Mouse (Mus musculus) natural killer cell, adult 2 months (primary cell): ENCODE measurements around the gene Gpc5.

Source experiments
- DNase-seq, 2 experiments: peaks; one replicate each; pipeline ENCODE4 v3.0.0; 2022; ENCODE audit warnings: low spot score in 2 of 2

Gene Gpc5

DNA sequence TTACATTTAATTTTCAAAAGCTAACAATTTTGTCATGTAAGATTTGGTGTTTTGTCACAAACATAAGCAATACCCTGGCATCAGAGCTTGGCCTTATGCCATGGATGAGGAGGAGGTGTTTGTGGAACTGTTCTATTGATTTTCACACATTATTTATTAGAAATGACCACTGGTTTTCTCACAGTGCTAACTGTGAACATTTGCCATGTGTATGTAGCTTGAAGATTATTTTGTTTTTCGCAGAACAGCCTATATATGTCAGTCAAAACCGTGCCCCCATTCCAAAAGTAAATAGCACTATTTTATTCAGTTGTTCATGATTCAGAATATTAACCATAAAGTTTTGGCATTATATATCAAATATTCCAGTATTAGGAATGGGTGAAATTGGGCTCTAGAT lies 1216.5 kb downstream of the Gpc5 start:
- no peak for DNase-seq

DNA sequence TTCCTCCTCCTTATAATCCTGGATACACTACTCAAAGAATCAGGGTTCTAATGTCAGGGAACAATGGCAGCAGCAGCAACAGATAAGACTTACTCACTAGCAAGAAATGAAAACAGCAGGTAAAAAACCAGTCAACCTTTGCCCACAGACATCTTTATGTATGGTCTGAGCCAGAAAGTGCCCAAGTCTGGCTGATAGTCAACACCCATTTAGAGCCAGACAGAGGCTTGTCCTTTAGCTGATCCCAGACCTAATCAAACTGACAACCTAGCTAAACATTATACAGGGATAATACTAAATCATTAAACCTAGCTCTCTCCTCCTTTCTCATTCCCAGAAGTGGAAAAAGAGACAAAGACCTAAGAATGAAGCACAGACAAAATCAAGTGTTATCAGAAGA lies 1225.5 kb downstream of the Gpc5 start:
- no peak for DNase-seq

DNA sequence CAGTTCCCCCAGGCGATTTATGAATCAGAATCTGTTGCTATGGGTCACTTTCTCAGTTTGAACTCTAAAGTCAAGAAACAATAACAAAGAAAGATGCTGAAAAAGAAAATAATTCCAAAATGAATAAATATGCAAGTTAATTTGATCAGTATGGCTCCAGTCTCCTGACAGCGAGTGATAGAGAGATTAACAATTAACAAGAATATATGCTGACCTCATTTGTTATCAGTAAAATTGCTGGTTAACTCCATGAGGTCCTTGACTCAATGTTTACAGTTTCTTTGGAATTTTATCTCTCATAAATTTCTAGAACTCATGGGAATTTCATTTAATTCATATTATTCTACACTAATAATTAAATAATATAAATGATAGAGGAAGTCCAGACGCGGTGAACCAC lies 1244.2 kb downstream of the Gpc5 start:
- no peak for DNase-seq

DNA sequence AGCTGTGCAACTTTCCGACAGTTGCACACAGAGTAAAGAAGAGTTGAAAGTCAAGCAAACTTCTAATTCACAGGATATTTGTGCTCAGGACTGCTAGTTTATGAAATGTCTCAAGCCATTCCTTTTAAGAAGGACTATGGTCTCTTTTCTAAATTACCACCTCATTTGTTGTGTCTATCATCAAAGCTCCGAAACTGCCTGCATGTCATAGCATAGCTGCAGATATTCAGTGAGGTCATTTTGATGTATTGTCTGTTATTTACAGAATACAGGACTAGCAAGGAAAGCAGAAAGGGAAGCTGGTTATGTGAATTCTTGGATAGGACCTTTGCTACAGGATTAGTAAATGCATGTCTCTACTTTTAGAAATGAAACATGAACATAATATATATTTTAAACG lies 1246.4 kb downstream of the Gpc5 start:
- DNase-seq: no peak

DNA sequence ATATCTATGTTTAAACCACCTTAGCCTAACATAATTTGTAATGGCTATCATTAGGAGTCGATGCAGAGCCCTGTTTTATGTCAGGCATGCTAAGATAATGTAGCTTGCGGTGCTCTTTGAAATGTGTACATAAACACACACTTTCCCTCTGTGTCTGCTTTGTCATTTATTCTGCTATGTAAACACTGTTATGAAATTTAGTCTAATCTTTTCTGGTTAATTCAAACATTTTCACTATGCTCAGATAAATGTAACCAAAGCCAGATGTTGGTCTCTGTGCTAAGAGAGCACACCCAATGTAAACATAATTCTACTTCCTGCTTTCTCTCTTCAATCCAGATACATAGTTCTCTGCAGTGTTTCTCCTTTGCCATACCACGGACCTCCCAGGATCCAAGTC lies 1256.5 kb downstream of the Gpc5 start:
- DNase-seq: no peak

DNA sequence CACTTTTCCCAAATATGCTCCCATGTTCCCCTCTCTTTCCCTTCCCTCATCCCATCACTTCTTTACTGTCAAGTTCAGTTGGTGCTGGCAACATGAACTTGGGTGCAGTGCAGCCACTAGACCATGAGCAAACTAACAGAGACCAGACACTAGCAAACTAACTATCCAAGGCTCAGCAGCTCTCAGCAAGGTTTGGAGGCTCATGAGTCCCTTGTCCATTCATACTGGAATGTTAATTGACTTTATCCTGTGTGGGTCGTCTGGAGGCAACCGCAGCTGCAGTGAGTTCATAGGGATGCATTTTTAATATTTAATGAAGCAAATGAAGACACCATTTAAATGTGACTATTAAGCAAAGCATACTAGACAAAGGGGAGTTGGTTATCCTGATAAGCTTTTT lies 1292.6 kb downstream of the Gpc5 start:
- DNase-seq: no peak

DNA sequence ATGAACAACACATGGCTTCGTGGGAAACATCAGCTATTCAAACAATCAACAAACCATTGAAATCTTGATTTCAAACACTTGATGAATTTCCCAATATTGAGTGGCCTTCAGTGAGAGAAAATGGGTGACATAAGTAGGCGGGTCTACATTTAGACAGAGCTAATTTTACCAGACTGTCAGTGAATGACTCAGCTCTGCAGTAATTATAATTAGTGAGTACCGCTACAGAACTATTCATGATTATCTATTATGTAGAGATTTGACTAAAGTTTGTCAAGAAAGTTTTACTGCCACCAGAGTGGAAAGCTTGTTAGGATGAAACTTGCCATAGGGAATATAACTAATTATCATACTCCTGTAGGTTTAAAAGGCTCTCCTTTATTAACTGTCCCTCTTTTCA lies 1323.5 kb downstream of the Gpc5 start:
- no peak for DNase-seq

DNA sequence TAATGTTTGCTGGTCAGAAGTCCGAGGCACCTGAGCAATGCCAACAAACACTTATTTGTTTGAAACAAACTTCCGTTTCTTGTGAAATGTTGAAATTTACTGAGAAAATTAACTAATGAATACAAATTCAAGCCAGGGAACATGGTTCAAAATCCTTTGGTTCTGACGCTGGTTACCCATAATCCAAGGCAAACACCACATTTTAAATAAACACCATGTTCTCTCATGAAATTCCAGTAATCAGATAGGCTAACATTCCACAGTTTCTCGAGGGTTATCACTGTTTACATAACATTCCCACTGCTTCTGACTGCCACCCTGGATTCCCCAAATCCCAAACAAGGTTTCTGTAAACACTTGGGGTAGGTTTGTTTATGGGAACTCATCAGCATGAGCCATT lies 1356.2 kb downstream of the Gpc5 start:
- no peak for DNase-seq

DNA sequence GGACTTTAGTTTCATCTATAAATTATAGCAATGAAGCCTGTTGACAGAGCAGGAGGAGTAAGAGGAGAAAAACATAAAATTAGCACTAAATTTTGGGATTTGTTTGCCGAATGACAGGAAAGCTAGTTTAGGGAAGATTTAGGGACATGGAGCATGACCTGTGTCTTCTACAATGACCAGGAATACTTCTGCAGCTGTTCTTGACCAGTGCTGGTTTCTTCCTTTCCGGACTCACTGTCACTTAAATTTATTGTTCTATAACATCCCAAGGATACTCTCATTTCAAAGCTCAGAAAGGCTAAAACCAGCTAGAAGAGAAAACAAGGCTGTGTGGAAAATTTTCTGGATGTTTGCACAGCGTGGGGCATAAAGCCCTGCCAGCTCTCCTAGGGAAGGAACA lies 1361.3 kb downstream of the Gpc5 start:
- no peak for DNase-seq

DNA sequence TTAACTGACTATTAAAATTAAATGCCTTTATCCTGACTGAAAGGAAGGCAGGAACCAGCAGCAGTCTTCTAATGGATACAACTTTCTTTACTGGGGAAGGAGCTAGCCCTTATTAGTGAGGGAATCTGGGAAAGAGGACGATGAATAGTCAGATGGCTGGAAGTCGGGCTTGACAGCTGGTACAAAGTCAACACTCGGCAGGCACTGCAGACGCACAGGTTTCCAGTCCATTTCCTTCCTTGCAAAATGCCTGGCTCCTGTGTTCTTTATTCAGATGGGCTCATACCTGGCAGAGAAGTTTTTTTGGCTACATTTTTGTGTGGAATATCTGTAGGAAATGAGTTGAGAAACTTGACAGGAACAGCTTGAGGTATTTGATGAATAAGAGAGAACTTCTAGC lies 1364.2 kb downstream of the Gpc5 start:
- no peak for DNase-seq

DNA sequence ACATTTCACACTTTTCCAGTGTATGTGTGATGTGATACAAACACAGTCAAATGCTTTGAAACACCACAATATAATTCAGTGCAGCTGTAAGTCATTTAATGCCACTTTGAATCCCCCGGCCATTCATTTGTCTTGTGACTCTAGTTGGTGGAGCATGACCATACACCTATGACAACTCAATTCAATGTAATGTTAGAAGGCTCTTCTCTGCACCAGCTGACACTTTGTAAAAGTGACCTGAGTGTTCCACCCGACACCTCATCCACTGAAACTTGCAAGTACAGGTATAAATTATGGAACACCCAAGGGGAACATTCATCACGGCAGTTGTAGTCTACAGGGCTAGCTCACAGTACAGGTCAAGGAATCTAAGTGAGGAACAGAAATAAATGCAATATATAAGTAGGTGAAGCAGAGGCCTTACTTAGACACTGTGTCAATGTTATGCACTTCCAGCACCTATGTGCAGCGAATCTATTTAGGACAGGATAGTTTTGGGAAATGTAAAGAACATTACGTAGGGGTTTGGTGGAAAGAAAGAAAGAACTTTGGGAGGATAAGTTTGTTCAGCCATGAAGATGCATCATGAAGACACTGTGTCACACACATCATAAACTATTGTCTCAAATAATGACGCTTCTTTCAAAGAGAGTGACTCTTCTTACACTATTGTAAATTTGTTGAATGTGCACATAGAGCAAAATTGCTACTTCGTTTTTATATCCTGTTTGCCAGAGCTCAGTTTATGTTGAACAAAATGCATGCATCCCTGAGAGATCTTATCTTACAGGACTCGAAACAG lies 1381.6 kb downstream of the Gpc5 start:
- DNase-seq: no peak

DNA sequence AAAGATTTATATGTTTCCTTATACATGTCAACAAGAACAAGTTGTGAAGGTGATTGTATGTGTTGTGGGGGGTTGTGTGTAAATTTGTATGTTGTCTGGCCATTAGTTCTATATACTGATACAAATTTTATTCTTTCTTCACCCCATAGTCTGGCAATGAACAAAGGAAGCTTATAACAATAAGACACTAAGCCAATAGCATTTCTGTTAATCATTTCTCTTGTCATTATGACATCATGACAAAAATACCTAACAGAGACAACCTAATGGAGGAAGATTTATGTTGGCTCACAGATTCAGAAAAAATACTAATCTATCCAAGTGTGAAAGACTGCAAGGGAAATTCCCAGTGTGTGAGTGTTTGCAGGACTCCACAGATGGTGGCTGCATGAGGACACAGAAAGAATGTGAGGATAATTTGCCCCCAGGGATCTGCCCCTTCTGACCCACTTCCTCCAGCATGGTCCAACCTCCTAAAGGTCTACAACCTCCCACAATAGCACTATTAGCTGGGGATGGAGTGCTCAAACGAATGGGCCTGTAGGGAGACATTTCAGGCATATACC lies 1402.4 kb downstream of the Gpc5 start:
- DNase-seq: no peak

DNA sequence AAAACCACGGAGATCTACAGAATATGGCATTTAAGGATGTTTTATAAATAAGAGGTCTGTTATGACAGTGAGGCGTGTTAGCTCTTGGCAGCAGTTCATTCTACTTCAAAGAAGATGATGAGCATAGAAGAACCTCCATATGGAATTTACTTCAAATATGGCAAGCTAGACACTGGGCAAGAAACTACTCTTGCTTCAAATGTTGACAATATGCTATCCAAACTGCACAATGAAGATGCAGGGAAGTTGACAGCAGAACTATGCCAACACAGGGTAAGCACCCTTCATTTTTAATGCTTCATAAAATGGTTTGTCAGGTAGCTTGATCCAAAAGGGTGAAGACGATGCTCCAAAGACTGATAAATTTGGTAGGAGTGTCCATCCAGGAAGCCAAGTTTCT lies 1446.2 kb downstream of the Gpc5 start:
- DNase-seq: no peak

DNA sequence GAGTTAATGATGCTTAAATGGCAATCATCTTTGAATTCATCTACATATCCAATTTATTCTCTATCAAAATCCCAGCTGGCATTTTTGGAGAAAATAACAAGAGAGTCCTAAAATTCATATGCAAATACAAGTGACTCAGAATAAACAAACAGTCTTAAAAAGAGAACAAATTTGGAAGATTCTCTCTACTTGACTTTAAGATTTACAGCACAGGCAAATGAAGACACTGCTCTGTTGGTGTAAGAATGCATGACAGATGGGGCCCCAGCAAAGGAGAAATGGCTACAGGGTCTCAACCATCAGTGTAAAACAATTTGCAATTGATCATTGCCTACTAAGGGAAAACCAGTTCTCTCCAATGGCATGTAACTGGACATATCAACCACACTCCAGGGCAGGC lies 1451.7 kb downstream of the Gpc5 start:
- no peak for DNase-seq

DNA sequence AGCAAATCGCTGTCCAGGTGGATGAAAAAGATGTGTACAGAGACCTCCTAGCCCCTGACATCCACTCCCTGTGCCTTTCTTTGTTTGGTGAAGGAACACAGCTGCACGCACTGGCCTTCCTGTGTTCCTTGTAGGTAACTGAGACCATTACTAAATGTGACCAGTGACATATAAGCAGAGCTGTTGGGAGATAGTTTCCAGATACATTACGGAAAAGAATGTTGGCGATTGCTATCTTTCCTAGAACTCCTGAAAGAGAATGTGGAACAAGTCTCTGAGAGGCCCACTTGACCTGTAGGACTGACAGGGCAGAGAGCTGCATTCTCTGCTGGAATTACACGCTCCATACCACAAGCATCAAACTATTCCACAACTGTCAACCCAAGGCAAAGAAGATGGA lies 1459.4 kb downstream of the Gpc5 start:
- DNase-seq: no peak

DNA sequence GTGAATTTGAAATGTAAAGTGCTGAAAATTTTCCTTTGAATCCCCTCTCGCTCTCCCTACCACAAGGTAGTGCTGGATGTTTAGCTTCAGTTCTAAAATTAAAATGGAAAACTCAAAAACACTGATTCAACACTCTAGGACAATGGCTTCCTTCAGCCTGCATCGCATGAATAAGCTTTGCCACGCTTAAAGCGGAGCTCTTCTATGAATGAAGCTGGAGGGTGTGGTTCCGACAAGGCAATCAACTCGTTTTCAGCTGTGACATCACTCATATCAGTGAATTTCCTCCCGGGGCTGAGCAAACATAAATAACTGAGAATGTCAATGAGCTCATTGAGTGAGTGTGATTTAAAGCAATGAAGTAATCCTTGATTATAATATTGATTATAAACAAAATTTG lies 1461.3 kb downstream of the Gpc5 start:
- no peak for DNase-seq

DNA sequence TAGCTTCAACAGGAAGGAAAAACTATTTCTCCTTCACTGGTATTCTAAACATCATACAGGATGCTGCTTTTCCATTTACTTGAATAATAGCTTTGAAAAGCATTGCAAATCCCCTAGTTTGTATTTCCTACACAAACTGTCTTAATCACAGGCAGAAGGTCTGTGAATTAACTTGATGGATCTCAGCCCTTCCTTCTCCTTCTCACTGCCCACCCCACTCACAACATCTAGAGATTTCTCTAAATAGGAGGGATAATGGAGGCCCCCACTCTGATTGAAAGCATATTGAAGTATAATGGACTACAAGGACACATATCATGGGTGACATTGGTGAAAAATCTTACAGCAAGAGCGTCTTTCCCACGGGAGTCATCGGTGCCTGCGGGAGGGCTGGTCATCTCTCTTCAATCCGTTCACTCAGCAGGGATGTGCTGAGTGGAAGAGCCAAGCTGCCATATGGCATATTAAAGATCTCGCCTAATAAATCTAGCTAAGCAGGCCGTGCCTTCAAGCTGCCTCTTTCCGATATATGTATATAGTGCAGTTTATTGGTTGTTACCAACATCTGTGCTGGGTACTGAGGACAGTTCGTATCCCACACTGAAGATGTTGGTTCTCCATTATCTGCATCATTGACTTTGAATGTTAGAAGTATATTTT lies 1466.3 kb downstream of the Gpc5 start:
- no peak for DNase-seq

DNA sequence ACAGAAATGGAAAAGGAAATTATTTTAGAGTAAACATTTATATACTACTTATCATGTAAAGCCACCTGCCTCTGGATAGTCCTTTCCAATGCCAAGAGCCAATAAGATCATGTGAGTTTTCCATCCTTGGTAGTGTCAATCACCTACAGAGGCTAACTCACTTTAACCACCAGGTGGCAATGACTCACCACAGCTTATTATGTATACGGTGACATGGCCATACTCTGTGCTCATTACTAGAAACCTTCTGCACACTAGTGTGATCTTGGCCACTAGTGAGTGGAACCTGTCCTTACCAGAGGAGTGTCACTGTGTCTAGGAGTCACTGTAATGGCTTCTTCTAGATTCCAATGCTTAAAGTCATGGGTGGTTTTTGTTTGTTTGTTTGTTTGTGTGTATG lies 1468.0 kb downstream of the Gpc5 start:
- DNase-seq: no peak
